Mouse (Mus musculus): Measurements from ENCODE around the gene Rasd1. TPM values are rescaled to one million over a fixed set of nuclear protein-coding genes. Genes with fewer than 3 reads are reported as not detected.

Gene Rasd1
- 10 to 100 TPM; 55.7 to 61.0 TPM for total RNA-seq (2021)
- long read RNA-seq, experiment 1, transcript Rasd1-201 (2 exons, 1,611 nt), result major isoform, 40 of 47 reads
- long read RNA-seq, experiment 1, partial matches to known transcripts, result 0 of 47 reads
- long read RNA-seq, experiment 1, other reads (novel, unspliced or antisense), result 7 of 47 reads
- long read RNA-seq, experiment 2, transcript Rasd1-201 (2 exons, 1,611 nt), result major isoform, 74 of 81 reads
- long read RNA-seq, experiment 2, partial matches to known transcripts, result 7 of 81 reads
- long read RNA-seq, experiment 2, other reads (novel, unspliced or antisense), result 0 of 81 reads

- peak within 1 kb of the TSS; percentile 88 for H3K27ac ChIP-seq
- DNase-seq (ENCODE audit: low spot score in 2 of 2), result peak; percentile 54 to 62
- peak within 1 kb of the TSS; percentile 72 for H3K4me3 ChIP-seq
- TF ChIP-seq CTCF (conservative IDR thresholded peaks at IDR 0.05), result no peak
Observed at GRCm38 (mm10) chr11:59964818-59965217, at the start of gene Rasd1. Gene Rasd1, minus strand, starts transcription at chr11:59964944.

DNA sequence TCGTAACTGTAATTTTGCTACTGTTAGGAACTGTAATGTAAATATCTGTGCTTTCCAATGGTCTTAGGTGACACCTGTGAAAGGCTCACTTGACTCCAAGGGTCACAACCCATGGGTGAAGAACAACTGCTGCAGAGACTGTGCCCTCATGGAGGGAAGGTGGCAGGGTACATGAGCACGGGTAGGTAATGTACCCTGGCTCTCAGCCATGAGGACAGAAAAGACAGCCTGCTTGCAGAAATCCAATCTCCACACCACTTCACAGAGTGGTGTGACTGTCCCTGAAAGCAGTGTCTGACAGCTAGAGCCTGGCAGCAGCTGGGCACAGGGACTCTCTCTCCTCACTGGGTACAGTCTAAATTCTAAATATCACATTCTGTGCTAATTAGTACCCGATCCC is 46.8 kb upstream of the Rasd1 start:
- no peak for DNase-seq (ENCODE audit: low spot score in 2 of 2)
- H3K4me3 ChIP-seq, result no peak overlapping the region
- H3K27ac ChIP-seq, result no peak overlapping the region
- no peak for TF ChIP-seq CTCF (conservative IDR thresholded peaks at IDR 0.05)

GRCm38 (mm10) chr11:60009451-60009850 is 44.7 kb upstream of the Rasd1 start:
- H3K4me3 ChIP-seq, result no peak overlapping the region
- no peak for DNase-seq (ENCODE audit: low spot score in 2 of 2)
- no peak for TF ChIP-seq CTCF (conservative IDR thresholded peaks at IDR 0.05)
- no peak overlapping the region for H3K27ac ChIP-seq

- no peak for DNase-seq (ENCODE audit: low spot score in 2 of 2)
- Histone ChIP-seq H3K27ac (no peak overlapping the region), H3K4me3 (no peak overlapping the region)
- TF ChIP-seq CTCF (conservative IDR thresholded peaks at IDR 0.05), result no peak
Observed at GRCm38 (mm10) chr11:60005866-60006265, 41.1 kb upstream of the Rasd1 start.

GRCm38 (mm10) chr11:60004716-60005115 is 40.0 kb upstream of the Rasd1 start:
- DNase-seq (ENCODE audit: low spot score in 2 of 2), result no peak
- no peak for TF ChIP-seq CTCF (conservative IDR thresholded peaks at IDR 0.05)
- Histone ChIP-seq H3K4me3 (no peak overlapping the region), H3K27ac (no peak overlapping the region; the same call in 1 of the 2 replicates)

GRCm38 (mm10) chr11:60003811-60004210 is 39.1 kb upstream of the Rasd1 start:
- H3K4me3 ChIP-seq, result no peak overlapping the region
- H3K27ac ChIP-seq, result no peak overlapping the region
- no peak for DNase-seq (ENCODE audit: low spot score in 2 of 2)
- no peak for TF ChIP-seq CTCF (conservative IDR thresholded peaks at IDR 0.05)

GRCm38 (mm10) chr11:60001231-60001980 is 36.7 kb upstream of the Rasd1 start:
- no peak for DNase-seq (ENCODE audit: low spot score in 2 of 2)
- TF ChIP-seq CTCF (conservative IDR thresholded peaks at IDR 0.05), result no peak
- no peak overlapping the region for H3K27ac ChIP-seq
- H3K4me3 ChIP-seq, result no peak overlapping the region

- H3K27ac ChIP-seq, result no peak overlapping the region
- DNase-seq (ENCODE audit: low spot score in 2 of 2), result no peak
- TF ChIP-seq CTCF (conservative IDR thresholded peaks at IDR 0.05), result no peak
- no peak overlapping the region for H3K4me3 ChIP-seq
Observed at GRCm38 (mm10) chr11:59994318-59994717, 29.6 kb upstream of the Rasd1 start.

GRCm38 (mm10) chr11:59991365-59991764 is 26.6 kb upstream of the Rasd1 start:
- Histone ChIP-seq H3K27ac (no peak overlapping the region), H3K4me3 (no peak overlapping the region)
- no peak for TF ChIP-seq CTCF (conservative IDR thresholded peaks at IDR 0.05)
- DNase-seq (ENCODE audit: low spot score in 2 of 2), result no peak

GRCm38 (mm10) chr11:59989406-59989805 is 24.7 kb upstream of the Rasd1 start:
- DNase-seq (ENCODE audit: low spot score in 2 of 2), result no peak
- Histone ChIP-seq H3K4me3 (no peak overlapping the region), H3K27ac (no peak overlapping the region)
- no peak for TF ChIP-seq CTCF (conservative IDR thresholded peaks at IDR 0.05)

DNA sequence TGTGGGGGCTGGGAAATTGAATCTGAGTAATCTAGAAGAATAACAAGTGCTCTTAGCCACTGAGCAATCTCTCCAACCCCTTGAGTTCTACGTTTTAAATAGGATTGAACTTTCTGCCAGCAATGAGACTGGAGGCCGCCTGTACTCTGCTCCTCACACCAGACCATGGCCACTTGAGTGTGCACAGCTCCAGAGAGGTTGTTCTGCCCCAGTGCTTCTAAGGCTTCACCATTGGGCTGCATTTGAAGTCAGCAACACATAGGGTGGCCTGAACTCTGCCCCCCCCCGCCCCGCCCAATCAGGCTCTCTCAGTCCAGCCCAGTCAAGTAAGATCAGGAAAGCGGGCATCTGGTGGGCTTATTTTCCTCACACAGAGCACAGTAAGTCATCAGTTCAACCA is 13.1 kb upstream of the Rasd1 start:
- no peak for TF ChIP-seq CTCF (conservative IDR thresholded peaks at IDR 0.05)
- no peak for DNase-seq (ENCODE audit: low spot score in 2 of 2)
- Histone ChIP-seq H3K4me3 (no peak overlapping the region), H3K27ac (no peak overlapping the region)

DNA sequence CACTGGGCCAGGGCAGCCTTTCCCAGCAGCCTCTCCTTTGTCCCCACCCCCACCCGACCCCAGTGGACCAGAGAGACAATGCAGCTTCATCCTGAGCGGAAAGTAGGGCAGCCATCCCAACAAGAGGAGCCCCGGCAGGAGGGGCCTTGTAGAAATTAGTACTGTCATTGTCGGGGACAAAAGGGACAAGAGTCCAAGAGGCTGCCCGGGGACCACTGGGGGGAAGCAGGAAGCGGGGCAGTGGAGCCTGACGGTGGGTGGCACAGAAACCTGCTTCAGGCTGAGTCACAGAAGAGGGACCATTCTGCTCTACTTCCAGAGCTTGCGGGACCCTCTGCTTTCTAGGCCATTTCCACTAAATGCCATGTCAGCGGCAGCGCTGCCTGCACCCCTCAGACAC is 10.5 kb upstream of the Rasd1 start:
- Histone ChIP-seq H3K27ac (no peak overlapping the region), H3K4me3 (no peak overlapping the region)
- TF ChIP-seq CTCF (conservative IDR thresholded peaks at IDR 0.05), result no peak
- DNase-seq (ENCODE audit: low spot score in 2 of 2), result no peak

- TF ChIP-seq CTCF (conservative IDR thresholded peaks at IDR 0.05), result no peak
- Histone ChIP-seq H3K4me3 (no peak overlapping the region), H3K27ac (no peak overlapping the region)
- DNase-seq (ENCODE audit: low spot score in 2 of 2), result no peak
Observed at GRCm38 (mm10) chr11:59973389-59973788, 8.6 kb upstream of the Rasd1 start.

DNA sequence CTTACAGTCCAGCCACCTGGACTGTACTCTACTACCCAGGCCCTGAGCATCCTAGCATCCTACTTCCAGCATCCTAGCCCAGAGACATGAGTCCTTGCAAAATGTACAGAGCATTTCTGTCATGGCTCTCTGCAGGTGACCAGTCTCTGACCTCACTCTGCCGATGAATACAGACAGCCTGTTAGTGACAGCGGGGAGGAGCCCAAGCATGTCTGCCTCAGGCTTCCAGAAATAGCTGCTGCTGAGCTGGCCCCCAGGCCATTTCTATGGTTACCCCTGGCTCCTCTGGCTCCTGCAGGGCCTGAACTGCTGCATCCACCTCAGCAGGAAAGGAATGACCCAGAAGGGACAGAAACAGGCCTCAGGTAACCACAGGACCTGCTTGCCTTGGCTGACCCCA is 6.9 kb upstream of the Rasd1 start:
- no peak overlapping the region for H3K27ac ChIP-seq
- no peak overlapping the region for H3K4me3 ChIP-seq
- no peak for DNase-seq (ENCODE audit: low spot score in 2 of 2)
- no peak for TF ChIP-seq CTCF (conservative IDR thresholded peaks at IDR 0.05)
